Mouse (Mus musculus): Measurements from ENCODE around the gene Dnajb14. TPM values are rescaled to one million over a fixed set of nuclear protein-coding genes. Genes with fewer than 3 reads are reported as not detected.

Dnajb14 gene
- total and polyA plus RNA-seq, 3 experiments, result 2.8 to 7.0 (median 4.4) TPM

GRCm38 (mm10) chr3:137954256-137954916 lies 86.9 kb downstream of the Dnajb14 start:
- Histone ChIP-seq H3K9me3 (replicated peaks; ENCODE audit: low read length) (no peaks in the 10 kb centered on the region), H3K27me3 (replicated peaks) (no peaks in the 10 kb centered on the region), H3K36me3 (replicated peaks in 1 of 2; ENCODE audit: control insufficient read depth in 1 of 2, insufficient read depth in 1 of 2, low read length in 1 of 2) (peaks cover 19 to 27% of the 10 kb centered on the region in 2 experiments), H3K4me3 (replicated peaks in 1 of 3; ENCODE audit: low read depth in 2 of 3, low read length in 2 of 3, poor library complexity in 1 of 3) (peak overlapping the region; percentile 13 to 37 (median 17)), H3K27ac (ENCODE audit: insufficient read depth, low read depth) (peak overlapping the region; percentile 97), H3K79me2 (replicated peaks; ENCODE audit: control insufficient read depth, extremely low read depth, insufficient read depth, poor library complexity, severe bottlenecking) (peaks cover 4% of the 10 kb centered on the region; the same call in 1 of the 2 replicates), H3K9ac (ENCODE audit: insufficient read depth, low read depth) (peak overlapping the region; percentile 52), H3K4me2 (ENCODE audit: insufficient read depth, low read depth, poor library complexity, severe bottlenecking) (peak overlapping the region; percentile 75), H3K4me1 (ENCODE audit: control insufficient read depth in 1 of 2, insufficient read depth in 2 of 2) (peaks cover 35 to 85% of the 10 kb centered on the region in 2 experiments)
- TF ChIP-seq BHLHE40 (IDR thresholded peaks at IDR 0.05; ENCODE audit: low read depth, low read length) (no peak), ZNF384 (IDR thresholded peaks at IDR 0.05; ENCODE audit: low read depth, low read length) (no peak), ETS1 (conservative IDR thresholded peaks at IDR 0.05; ENCODE audit: low read depth, low read length) (no peak), MAFK (IDR thresholded peaks at IDR 0.05; ENCODE audit: insufficient replicate concordance, low read length) (no peak), USF2 (conservative IDR thresholded peaks at IDR 0.05; ENCODE audit: low read depth, low read length) (peak; percentile 29; the same call in 1 of the 2 replicates), TBP (conservative IDR thresholded peaks at IDR 0.05; ENCODE audit: low read depth, low read length) (peak; percentile 61), POLR2A (IDR thresholded peaks at IDR 0.05; ENCODE audit: low read depth, low read length) (peak; percentile 77)
- dilution Hi-C loops (cut with MboI; ENCODE audit: extremely low pct_ligation_motif_present, extremely low pct_unique_long_range_greater_than_20kb, low sequenced_read_pairs), result no loop called here
- peak; percentile 90 for DNase-seq (ENCODE audit: extremely low read depth)
- in situ Hi-C loops (cut with MboI; ENCODE audit: low pct_ligation_motif_present, low pct_unique_long_range_greater_than_20kb, low sequenced_read_pairs), result loop anchor here (25.0 kb wide), 1 partner anchor 483 kb away; the partner anchor contains the start of gene Adh5

DNA sequence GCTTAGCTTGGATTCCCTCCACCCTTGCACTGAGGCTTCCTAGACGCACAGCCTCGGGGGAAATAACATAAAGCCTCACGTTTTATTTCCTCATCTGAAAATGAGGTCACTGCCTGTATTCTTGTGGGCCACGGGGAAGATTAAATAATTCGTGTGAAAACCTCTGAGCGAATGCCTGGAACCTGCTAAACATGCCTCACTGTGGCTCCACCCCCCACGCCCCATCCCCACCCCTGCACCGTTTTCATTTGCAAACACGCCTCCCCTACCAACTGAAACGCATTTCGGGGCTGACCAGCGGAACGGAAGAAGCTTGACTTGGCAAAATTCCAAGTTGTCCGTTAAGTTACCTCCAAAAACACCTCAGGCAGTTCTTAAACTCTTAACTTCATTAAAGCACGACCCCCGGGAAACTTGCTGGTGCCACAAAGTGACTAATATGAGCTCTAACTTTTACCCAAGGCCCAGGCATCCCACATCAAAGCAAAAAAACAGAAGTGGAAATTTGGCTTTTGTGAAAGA lies 88.1 kb downstream of the Dnajb14 start:
- in situ Hi-C loops (cut with MboI; ENCODE audit: low pct_ligation_motif_present, low pct_unique_long_range_greater_than_20kb, low sequenced_read_pairs) (loop anchor here (25.0 kb wide), 1 partner anchor 482 kb away; the partner anchor contains the start of gene Adh5), dilution Hi-C loops (cut with MboI; ENCODE audit: extremely low pct_ligation_motif_present, extremely low pct_unique_long_range_greater_than_20kb, low sequenced_read_pairs) (no loop called here)
- Histone ChIP-seq H3K27me3 (replicated peaks) (no peaks in the 10 kb centered on the region), H3K79me2 (replicated peaks; ENCODE audit: control insufficient read depth, extremely low read depth, insufficient read depth, poor library complexity, severe bottlenecking) (peaks cover 4% of the 10 kb centered on the region; the same call in 1 of the 2 replicates), H3K9me3 (replicated peaks; ENCODE audit: low read length) (no peaks in the 10 kb centered on the region), H3K27ac (ENCODE audit: insufficient read depth, low read depth) (peak overlapping the region; percentile 96), H3K4me2 (ENCODE audit: insufficient read depth, low read depth, poor library complexity, severe bottlenecking) (peak overlapping the region; percentile 75), H3K9ac (ENCODE audit: insufficient read depth, low read depth) (peak overlapping the region; percentile 52), H3K4me1 (ENCODE audit: control insufficient read depth in 1 of 2, insufficient read depth in 2 of 2) (peaks cover 31 to 80% of the 10 kb centered on the region in 2 experiments), H3K36me3 (replicated peaks in 1 of 2; ENCODE audit: control insufficient read depth in 1 of 2, insufficient read depth in 1 of 2, low read length in 1 of 2) (peaks cover 23 to 32% of the 10 kb centered on the region in 2 experiments), H3K4me3 (replicated peaks in 1 of 3; ENCODE audit: low read depth in 2 of 3, low read length in 2 of 3, poor library complexity in 1 of 3) (peak overlapping the region; percentile 28 to 42 (median 35))
- DNase-seq (ENCODE audit: extremely low read depth), result peak; percentile 85
- TF ChIP-seq MYC (IDR thresholded peaks at IDR 0.05; ENCODE audit: low read depth, low read length) (no peak), ETS1 (conservative IDR thresholded peaks at IDR 0.05; ENCODE audit: low read depth, low read length) (no peak), TBP (conservative IDR thresholded peaks at IDR 0.05; ENCODE audit: low read depth, low read length) (peak; percentile 77), UBTF (IDR thresholded peaks at IDR 0.05; ENCODE audit: low read depth, low read length) (peak; percentile 64; the same call in 1 of the 2 replicates), POLR2A (IDR thresholded peaks at IDR 0.05; ENCODE audit: low read depth, low read length) (peak; percentile 67), MXI1 (IDR thresholded peaks at IDR 0.05; ENCODE audit: low read depth, low read length) (no peak)

- dilution Hi-C loops (cut with MboI; ENCODE audit: extremely low pct_ligation_motif_present, extremely low pct_unique_long_range_greater_than_20kb, low sequenced_read_pairs), result no loop called here
- H3K4me3 ChIP-seq (replicated peaks in 1 of 3; ENCODE audit: low read depth in 2 of 3, low read length in 2 of 3, poor library complexity in 1 of 3), result no peak overlapping the region
- H3K9ac ChIP-seq (ENCODE audit: insufficient read depth, low read depth), result no peak overlapping the region
- no peak for DNase-seq (ENCODE audit: extremely low read depth)
- peaks cover 8% of the 10 kb centered on the region; the same call in 1 of the 2 replicates for H3K79me2 ChIP-seq (replicated peaks; ENCODE audit: control insufficient read depth, extremely low read depth, insufficient read depth, poor library complexity, severe bottlenecking)
- 0 out of 2 replicates have a peak, but pooled peaks have one; percentile 21 for TF ChIP-seq MEF2A (IDR thresholded peaks at IDR 0.05; ENCODE audit: borderline replicate concordance, low read depth, low read length)
- TF ChIP-seq ZMIZ1 (IDR thresholded peaks at IDR 0.05; ENCODE audit: low read depth, low read length), result no peak
- H3K27me3 ChIP-seq (replicated peaks), result no peaks in the 10 kb centered on the region
- no peaks in the 10 kb centered on the region for H3K9me3 ChIP-seq (replicated peaks; ENCODE audit: low read length)
- peaks cover 40 to 51% of the 10 kb centered on the region in 2 experiments for H3K36me3 ChIP-seq (replicated peaks in 1 of 2; ENCODE audit: control insufficient read depth in 1 of 2, insufficient read depth in 1 of 2, low read length in 1 of 2)
- peak overlapping the region; percentile 0; the same call in 1 of the 2 replicates for H3K27ac ChIP-seq (ENCODE audit: insufficient read depth, low read depth)
- in situ Hi-C loops (cut with MboI; ENCODE audit: low pct_ligation_motif_present, low pct_unique_long_range_greater_than_20kb, low sequenced_read_pairs), result loop anchor here (25.0 kb wide), 1 partner anchor 479 kb away; the partner anchor contains the start of gene Adh5
- H3K4me2 ChIP-seq (ENCODE audit: insufficient read depth, low read depth, poor library complexity, severe bottlenecking), result no peak overlapping the region
- peaks cover 24 to 72% of the 10 kb centered on the region in 2 experiments for H3K4me1 ChIP-seq (ENCODE audit: control insufficient read depth in 1 of 2, insufficient read depth in 2 of 2)
Observed at GRCm38 (mm10) chr3:137957864-137958263, 90.4 kb downstream of the Dnajb14 start.

Data from CH12.LX (cell line).